Mouse (Mus musculus): ENCODE measurements at regions not wholly inside any gene's neighbourhood (a gene's known extent, or its start where the extent isn't known, plus 50 kb on each side); places are given as distances from the start of the nearest gene placed in this dataset.

GRCm38 (mm10) chr2:129933578-129933977 is 78.6 kb upstream of the Tgm3 start:
- no peak for TF ChIP-seq POLR2A (IDR thresholded peaks at IDR 0.05; ENCODE audit: low read depth, low read length)
- no peak for TF ChIP-seq CTCF (conservative IDR thresholded peaks at IDR 0.05; ENCODE audit: insufficient read depth, insufficient read length, low read depth, low read length)

All from kidney, adult 2 months (tissue).